Mouse (Mus musculus): ENCODE measurements around the gene Gm21425. TPM values are rescaled to one million over a fixed set of nuclear protein-coding genes. Genes with fewer than 3 reads are reported as not detected.
"Not testable (repeated sequence)": the region's sequence is repeated elsewhere in the genome, so short reads cannot be mapped to it uniquely, and the experiment has no call there.

Gene Gm21425
- polyA plus RNA-seq (2015; fragmentation: Nextera tagmentation; extraction: Ambion mirVana) = not detected in 2 replicates

GRCm38 (mm10) chrY:13161668-13162067 is at the start of gene Gm21425:
Gene Gm21425, plus strand, starts transcription at chrY:13161968.
- H3K36me3 ChIP-seq (ENCODE audit: insufficient read depth, low read length); H3K27ac ChIP-seq (ENCODE audit: low read length); H3K4me3 ChIP-seq (ENCODE audit: low read length); ATAC-seq (ENCODE audit: low FRiP score, low TSS enrichment); H3K9ac ChIP-seq (replicated peaks; ENCODE audit: low read length); H3K27me3 ChIP-seq (ENCODE audit: insufficient read depth, low read length); H3K4me1 ChIP-seq (ENCODE audit: insufficient read depth, low read length); H3K4me2 ChIP-seq (replicated peaks; ENCODE audit: low read depth, low read length); H3K9me3 ChIP-seq (ENCODE audit: low read length): not testable (repeated sequence)

- H3K9ac ChIP-seq (replicated peaks; ENCODE audit: low read length); H3K9me3 ChIP-seq (ENCODE audit: low read length); H3K27ac ChIP-seq (ENCODE audit: low read length); H3K4me3 ChIP-seq (ENCODE audit: low read length); ATAC-seq (ENCODE audit: low FRiP score, low TSS enrichment); H3K4me1 ChIP-seq (ENCODE audit: insufficient read depth, low read length); H3K27me3 ChIP-seq (ENCODE audit: insufficient read depth, low read length); H3K4me2 ChIP-seq (replicated peaks; ENCODE audit: low read depth, low read length); H3K36me3 ChIP-seq (ENCODE audit: insufficient read depth, low read length): not testable (repeated sequence)
- no CpG with 5 or more reads among the region's 3 CpGs for WGBS
Observed at GRCm38 (mm10) chrY:13133392-13133791, 28.4 kb upstream of the Gm21425 start, which contains the start of gene Gm21891. Gene Gm21891, minus strand, starts transcription at chrY:13133492.

Other genes starting within 250 kb of the Gm21425 start
- not detected in 2 replicates for gene Gm20807, start 119.1 kb upstream of the Gm21425 start, polyA plus RNA-seq (2015; fragmentation: Nextera tagmentation; extraction: Ambion mirVana)
- not detected in 2 replicates for gene Gm21891, start 28.5 kb upstream of the Gm21425 start, polyA plus RNA-seq (2015; fragmentation: Nextera tagmentation; extraction: Ambion mirVana)
- gene Gm21828, start 62.0 kb downstream of the Gm21425 start, polyA plus RNA-seq (2015; fragmentation: Nextera tagmentation; extraction: Ambion mirVana) = not detected in 2 replicates
- gene Gm21440, start 90.4 kb downstream of the Gm21425 start, polyA plus RNA-seq (2015; fragmentation: Nextera tagmentation; extraction: Ambion mirVana) = not detected in 2 replicates
- gene Gm21454, start 90.5 kb downstream of the Gm21425 start, polyA plus RNA-seq (2015; fragmentation: Nextera tagmentation; extraction: Ambion mirVana) = not detected in 2 replicates
- gene Gm21725, start 187.1 kb downstream of the Gm21425 start, polyA plus RNA-seq (2015; fragmentation: Nextera tagmentation; extraction: Ambion mirVana) = not detected in 2 replicates

Measured in kidney, embryonic 16.5 days (tissue).